Mouse (Mus musculus) bone marrow macrophage, adult 2 months (primary cell): ENCODE data around the gene Nrtn. TPM values are rescaled to one million over a fixed set of nuclear protein-coding genes. Genes with fewer than 3 reads are reported as not detected.

ENCODE experiments used
- H3K27ac ChIP-seq: 2 replicates; pipeline ENCODE4 v1.5.1; 2012; ENCODE audit warnings: low read depth, low read length; ENCODE audit not compliant: insufficient read depth
- H3K4me1 ChIP-seq: 2 replicates; pipeline ENCODE4 v1.6.1; 2012; ENCODE audit warnings: low read length; ENCODE audit not compliant: control insufficient read depth, insufficient read depth
- H3K4me3 ChIP-seq: 2 replicates; pipeline ENCODE4 v1.5.1; 2012; ENCODE audit warnings: mild to moderate bottlenecking, low read length, moderate library complexity; ENCODE audit not compliant: insufficient read depth
- CTCF ChIP-seq: IDR thresholded peaks from 2 replicates; pipeline ENCODE4 v1.5.1; 2012; ENCODE audit warnings: low read depth, mild to moderate bottlenecking, low read length, moderate library complexity
- POLR2A ChIP-seq: IDR thresholded peaks from 2 replicates; pipeline ENCODE4 v1.6.1; 2012; ENCODE audit warnings: mild to moderate bottlenecking, low read depth, low read length, borderline replicate concordance
- polyA plus RNA-seq: library from polyadenylated mRNA; stranded (reverse); fragments of >200 nt; gene quantifications from 2 replicates; pipeline ENCODE4 v1.2.4, GENCODE M21; 2012; ENCODE audit not compliant: missing spikeins, insufficient read depth, insufficient read length

Gene Nrtn
- polyA plus RNA-seq, 1 experiment = 0.55 TPM

DNA sequence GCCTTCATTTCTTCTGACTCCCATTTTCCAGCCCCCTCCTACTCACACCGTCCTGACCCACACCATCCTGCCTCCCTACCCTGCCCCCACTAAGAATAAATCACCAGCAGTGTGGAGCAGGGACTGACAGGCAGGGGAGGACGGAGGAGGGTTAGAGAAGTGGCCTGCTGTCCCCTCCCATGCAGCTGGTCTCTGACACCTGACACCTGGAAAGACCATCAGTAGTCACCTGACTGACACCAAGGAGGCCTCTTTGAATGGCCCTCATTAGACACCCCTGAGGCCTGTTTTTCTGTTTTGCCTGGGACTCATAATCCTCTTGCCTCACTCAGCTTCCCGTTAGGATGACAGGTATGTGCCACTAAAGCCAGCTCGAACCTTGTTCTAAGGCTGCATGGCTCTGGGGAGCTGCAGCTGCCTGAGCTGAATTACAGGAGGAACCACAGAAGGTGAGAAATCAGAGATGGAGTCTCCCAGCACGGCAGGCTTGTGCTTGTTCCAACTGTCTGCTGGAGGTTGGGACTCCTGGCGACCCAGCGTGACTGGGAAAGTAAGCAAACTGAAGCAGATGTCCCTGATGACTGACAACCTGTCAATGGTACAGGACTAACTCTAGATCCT, 30.2 kb downstream of the Nrtn start:
- Histone ChIP-seq H3K27ac (no peak overlapping the region), H3K4me3 (no peak overlapping the region), H3K4me1 (no peaks in the 10 kb centered on the region)
- TF ChIP-seq CTCF (no peak), POLR2A (no peak)

DNA sequence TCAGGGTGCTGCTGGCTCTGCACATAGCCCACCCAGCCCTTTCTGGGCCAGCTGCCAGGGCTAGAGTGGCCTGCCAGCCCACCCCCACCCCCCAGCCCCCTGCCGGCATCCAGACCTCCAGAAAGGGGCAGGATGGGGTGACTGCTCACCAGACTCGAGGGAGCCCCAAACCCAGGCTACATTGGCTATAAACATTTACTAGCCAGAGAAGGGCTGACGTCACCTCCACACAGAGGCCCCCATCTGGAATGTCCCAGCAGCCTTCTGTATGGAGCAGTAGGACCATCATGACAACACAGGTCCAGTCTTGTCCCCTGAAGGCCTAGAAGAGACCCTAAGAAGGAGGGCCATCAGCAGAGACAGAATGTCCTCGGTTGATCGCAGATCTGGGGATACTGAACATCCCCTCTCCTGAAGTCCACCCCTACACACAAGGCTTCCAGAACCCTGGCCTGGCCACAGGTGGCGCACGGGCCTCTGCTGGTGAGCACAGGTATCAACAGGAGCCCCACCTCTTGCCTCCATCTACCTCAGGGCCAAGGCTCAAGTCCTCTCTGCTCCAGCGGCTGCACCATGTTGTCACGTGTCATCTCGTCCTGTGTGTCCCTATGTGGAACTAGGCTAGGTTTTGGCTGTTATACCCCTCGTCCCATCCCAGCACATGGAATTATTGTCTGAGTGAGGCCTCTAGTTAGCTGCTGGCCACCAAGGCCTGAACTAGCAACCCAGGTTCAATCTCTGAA, 33.7 kb downstream of the Nrtn start:
- TF ChIP-seq CTCF (no peak), POLR2A (no peak)

DNA sequence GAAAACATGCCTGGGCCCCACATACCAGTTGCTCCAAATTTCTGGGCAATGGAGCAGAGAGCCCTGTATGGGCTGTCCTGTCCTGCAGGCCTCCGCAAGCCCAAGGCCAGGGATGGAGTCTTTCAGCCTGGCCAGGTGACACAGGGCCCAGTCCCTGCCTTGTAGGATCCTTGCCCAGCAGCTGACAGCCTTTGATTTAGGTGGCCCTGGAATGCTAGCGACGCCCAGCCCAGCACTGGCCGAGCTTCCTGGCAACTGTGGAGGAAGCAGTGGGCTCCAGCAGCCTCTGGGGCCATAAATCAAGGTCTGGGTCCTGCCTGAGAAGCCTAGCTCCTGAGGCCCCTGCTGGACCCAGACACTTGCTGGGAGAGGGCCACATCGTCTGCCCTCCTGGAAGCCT, 34.9 kb downstream of the Nrtn start:
- Histone ChIP-seq H3K27ac (no peak overlapping the region), H3K4me1 (peaks cover 10% of the 10 kb centered on the region), H3K4me3 (no peak overlapping the region)
- no peak for TF ChIP-seq CTCF
- TF ChIP-seq POLR2A = no peak

More for the DNA sequence above, 33.7 kb downstream of the Nrtn start:
- peaks cover 8% of the 10 kb centered on the region for H3K4me1 ChIP-seq
- no peak overlapping the region for H3K27ac ChIP-seq
- H3K4me3 ChIP-seq = no peak overlapping the region

DNA sequence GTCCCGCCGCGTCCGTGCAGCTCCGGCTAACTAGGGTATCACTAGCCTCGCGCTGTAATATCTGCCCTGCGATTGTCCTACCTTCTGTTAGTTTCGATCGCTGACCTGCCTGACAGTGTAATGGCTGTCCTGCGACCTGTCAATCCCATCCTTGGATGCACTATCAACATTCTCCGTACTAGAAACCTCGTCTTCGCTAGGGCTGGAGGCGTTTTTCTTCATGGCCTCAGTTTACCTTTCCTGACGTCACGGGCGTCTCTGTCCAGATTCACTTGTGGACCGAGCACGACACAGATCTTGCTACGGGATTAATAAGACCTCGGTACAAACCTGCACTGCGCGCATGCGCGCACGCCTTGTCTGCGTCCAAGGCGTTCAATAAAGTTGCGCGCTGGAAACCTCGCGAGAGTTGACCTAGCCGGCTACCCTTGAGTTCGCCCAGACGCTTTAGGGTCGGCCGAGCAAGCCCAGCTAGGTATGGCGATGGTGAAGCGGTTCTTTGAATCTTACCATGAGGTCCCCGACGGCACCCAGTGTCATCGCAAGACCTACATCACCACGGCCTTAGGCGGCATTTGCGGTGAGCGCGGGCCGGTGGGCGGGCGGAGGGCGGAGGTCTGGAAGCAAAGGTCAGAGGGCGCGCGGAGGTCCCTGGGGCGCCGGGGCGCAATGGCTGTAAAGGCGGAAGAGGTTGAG, 39.8 kb downstream of the Nrtn start, which contains the start of the genes Ndufa11 and Vmac:
TSS of gene Ndufa11 (plus strand) at position 405 of the 696 bp plus-strand sequence.
TSS of gene Vmac (minus strand) at position 660 of the 696 bp plus-strand sequence.
- peaks cover 10% of the 10 kb centered on the region for H3K4me1 ChIP-seq
- peak within 1 kb of the TSS; percentile 86 for H3K4me3 ChIP-seq
- peak within 1 kb of the TSS; percentile 58 for H3K27ac ChIP-seq
- no peak for TF ChIP-seq CTCF

DNA sequence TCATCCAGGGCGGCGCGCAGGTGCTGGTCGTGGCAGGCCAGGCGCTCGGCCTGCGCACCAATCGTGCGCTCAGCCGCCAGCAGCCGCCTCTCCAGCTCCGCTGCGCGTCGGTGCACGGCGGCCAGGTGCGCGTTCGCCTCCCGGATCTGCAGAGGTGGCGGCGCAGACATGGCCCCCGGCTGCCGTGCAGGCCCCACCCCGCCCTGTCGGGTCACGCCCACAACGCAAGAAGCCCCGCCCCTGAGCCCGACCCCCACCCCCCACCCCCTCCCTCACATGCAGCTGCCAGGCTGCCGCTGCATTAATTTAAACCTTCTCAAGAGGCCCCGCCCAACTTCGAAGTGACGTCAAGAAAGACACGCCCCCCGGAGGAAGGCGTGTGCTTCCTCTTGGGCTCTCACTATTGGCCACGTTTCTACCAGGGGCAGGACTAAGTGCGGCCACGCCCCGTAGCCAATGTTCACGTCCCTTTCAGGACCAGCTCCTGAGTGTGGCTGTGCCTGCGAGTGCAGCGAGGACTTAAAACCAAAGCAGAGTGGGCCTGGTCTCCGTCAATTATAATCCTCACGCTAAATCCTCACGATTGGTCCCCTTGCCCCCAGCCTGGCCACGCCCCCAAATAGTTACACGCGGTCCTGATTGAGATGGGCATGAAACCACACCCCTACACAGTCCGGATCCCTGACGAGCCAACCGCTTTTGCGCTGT, 40.5 kb downstream of the Nrtn start:
- H3K4me3 ChIP-seq = peak overlapping the region; percentile 86
- H3K4me1 ChIP-seq = peaks cover 10% of the 10 kb centered on the region
- TF ChIP-seq POLR2A (no peak), CTCF (no peak)
- no peak overlapping the region for H3K27ac ChIP-seq

DNA sequence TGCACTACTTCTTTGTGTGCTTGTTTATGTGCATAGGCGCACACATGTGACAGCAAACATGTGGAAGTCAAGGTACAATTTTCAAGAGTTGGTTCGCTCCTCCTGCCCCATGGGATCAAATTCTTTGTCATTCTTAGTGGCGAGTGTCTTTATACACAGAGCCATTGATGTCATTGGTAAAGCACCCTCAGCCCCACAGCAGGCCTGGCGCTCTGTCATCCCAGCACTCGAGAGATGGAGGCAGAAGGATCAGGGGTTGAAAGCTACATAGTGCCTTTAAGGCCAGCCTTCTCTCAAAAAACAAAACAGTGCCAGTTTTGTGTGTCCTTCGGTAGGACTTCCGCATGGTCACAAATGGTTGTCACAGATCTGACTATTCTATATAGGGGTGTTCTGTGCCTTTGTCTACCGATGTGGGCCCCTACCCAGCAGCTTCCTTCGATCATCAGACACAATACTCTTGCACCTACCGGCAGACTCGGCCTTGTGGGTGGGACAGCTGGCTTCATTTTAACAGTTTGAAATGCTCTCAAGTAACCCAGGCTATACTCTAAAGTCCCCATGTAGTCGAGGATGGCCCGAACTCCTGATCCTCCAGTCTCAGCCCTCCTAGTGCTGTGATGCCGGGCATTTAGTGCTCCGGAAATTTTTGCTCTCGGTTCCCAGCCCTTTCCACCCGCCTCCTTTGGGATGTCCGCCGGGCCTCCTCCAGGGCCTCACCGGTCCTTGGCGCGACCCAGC, 41.2 kb downstream of the Nrtn start:
- Histone ChIP-seq H3K4me3 (peak overlapping the region; percentile 86), H3K4me1 (peaks cover 10% of the 10 kb centered on the region), H3K27ac (no peak overlapping the region)
- no peak for TF ChIP-seq CTCF
- TF ChIP-seq POLR2A = no peak

DNA sequence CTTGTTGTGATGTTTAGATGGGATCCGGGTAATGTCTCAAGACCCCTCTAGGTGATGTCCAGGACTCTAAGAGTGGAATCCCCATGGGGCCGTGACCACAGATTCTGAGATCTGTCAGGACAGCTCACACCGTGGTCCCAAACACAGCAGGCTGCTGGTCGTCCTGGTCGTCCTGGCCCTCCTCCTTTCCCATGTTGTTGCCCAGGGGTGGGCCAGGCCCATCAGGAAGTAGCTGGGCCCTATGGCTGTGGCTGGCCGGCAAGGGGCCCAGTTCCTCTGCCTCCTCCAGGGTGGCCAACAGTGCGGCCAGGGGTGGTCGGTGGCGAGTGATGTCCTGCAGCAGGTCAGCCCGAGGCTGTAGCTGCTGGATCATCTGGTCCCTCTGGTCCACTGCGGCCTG, 42.0 kb downstream of the Nrtn start:
- peaks cover 10% of the 10 kb centered on the region for H3K4me1 ChIP-seq
- TF ChIP-seq POLR2A (no peak), CTCF (no peak)
- no peak overlapping the region for H3K27ac ChIP-seq
- no peak overlapping the region for H3K4me3 ChIP-seq

DNA sequence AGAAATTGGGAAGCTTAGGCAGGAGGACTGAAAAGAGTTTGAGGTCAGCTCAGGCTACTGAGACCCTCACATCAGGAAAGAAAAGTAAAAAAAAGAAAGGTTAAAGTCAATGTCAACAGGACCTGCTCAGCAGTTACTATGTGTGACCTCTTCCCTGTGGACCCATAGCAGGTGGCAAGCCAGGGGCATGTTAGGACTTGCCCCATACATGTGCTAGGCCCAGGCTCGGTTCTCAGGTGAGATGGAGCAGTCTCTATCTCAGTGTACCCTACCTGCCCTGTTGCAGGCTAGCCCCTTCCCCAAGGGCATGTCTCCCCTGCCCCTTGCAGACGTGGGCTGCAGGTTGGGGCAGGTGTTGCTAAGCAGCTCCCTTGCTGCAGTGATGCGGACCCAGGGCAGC, 47.6 kb downstream of the Nrtn start:
- H3K27ac ChIP-seq = no peak overlapping the region
- no peak overlapping the region for H3K4me3 ChIP-seq
- H3K4me1 ChIP-seq = no peaks in the 10 kb centered on the region
- TF ChIP-seq POLR2A = no peak
- no peak for TF ChIP-seq CTCF

DNA sequence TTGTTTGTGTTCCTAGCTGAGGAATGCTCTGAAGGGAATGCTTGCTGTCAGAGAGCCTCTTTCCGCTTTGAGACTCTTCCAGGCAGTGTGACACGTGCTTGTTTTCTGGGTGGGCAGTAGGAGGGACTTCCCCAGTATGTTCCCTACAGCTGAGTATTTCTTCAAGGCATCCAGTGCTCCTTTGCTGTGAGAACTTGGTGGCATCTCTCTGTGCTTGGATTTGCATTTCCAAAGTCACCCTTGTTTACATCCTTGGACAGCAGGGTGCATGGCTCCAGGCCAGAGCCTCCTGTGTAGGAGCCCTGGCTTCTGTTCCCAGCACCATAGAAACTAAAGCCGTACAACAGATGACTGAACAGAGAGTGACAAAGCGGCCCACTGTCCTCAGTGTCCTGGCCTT, 48.6 kb downstream of the Nrtn start:
- H3K4me1 ChIP-seq = no peaks in the 10 kb centered on the region
- H3K27ac ChIP-seq = no peak overlapping the region
- H3K4me3 ChIP-seq = no peak overlapping the region
- TF ChIP-seq POLR2A (no peak), CTCF (no peak)
